Mouse (Mus musculus) neural tube, embryonic 14.5 days (tissue): Measurements from ENCODE around the gene Chaf1a. TPM values are rescaled to one million over a fixed set of nuclear protein-coding genes. Genes with fewer than 3 reads are reported as not detected.

Experiments
- ATAC-seq: fragments of 200-750 bp; cut with Nextera tagmentation; 2 replicates; pipeline ENCODE4 v1.8.0; 2017; ENCODE audit warnings: low read depth, mild to moderate bottlenecking, moderate TSS enrichment, moderate library complexity
- H3K27ac ChIP-seq: fragments of 300-500 bp; sonication (generic); 2 replicates; pipeline ENCODE4 v1.5.1; 2014; ENCODE audit warnings: low read depth, mild to moderate bottlenecking, control low read depth, low read length, moderate library complexity, mixed read lengths
- H3K27me3 ChIP-seq: fragments of 300-500 bp; sonication (generic); 2 replicates; pipeline ENCODE4 v1.6.1; 2014; ENCODE audit warnings: low read length; ENCODE audit not compliant: control insufficient read depth, insufficient read depth
- H3K36me3 ChIP-seq: fragments of 300-500 bp; sonication (generic); 2 replicates; pipeline ENCODE4 v1.6.1; 2014; ENCODE audit warnings: low read length, mixed read lengths; ENCODE audit not compliant: control insufficient read depth, insufficient read depth
- H3K4me1 ChIP-seq: fragments of 300-500 bp; sonication (generic); 2 replicates; pipeline ENCODE4 v1.6.1; 2014; ENCODE audit warnings: low read length; ENCODE audit not compliant: control insufficient read depth, insufficient read depth
- H3K4me2 ChIP-seq: fragments of 300-500 bp; sonication (generic); 2 replicates; pipeline ENCODE4 v1.6.1; 2014; ENCODE audit warnings: mild to moderate bottlenecking, low read depth, low read length, control low read depth
- H3K4me3 ChIP-seq: fragments of 300-500 bp; sonication (generic); 2 replicates; pipeline ENCODE4 v1.5.1; 2014; ENCODE audit warnings: low read depth, low read length, control low read depth, mixed read lengths
- H3K9ac ChIP-seq: fragments of 300-500 bp; sonication (generic); replicated peaks from 2 replicates; pipeline ENCODE4 v1.6.1; 2014; ENCODE audit warnings: low read depth, mild to moderate bottlenecking, control low read depth, low read length, mixed read lengths
- H3K9me3 ChIP-seq: fragments of 300-500 bp; sonication (generic); 2 replicates; pipeline ENCODE4 v1.6.1; 2016; ENCODE audit warnings: low read length; ENCODE audit not compliant: control insufficient read depth
- WGBS: fragments of 180-500 bp; shearing (Covaris S2); extraction: QIAGEN DNeasy Blood & Tissue Kit; methylation state at CpG from one replicate; pipeline ENCODE4 v1.1.7; 2014; 5-methylcytosine and 5-hydroxymethylcytosine counted together
- polyA plus RNA-seq: library from polyadenylated mRNA; unstranded; fragments of >200 nt; fragmentation: Nextera tagmentation; extraction: Ambion mirVana; gene quantifications from 2 replicates; pipeline ENCODE4 v1.2.1, GENCODE M21; 2014

Chaf1a gene
- polyA plus RNA-seq, 1 experiment from 2014 or later, result 2.3 TPM

GRCm38 (mm10) chr17:56008356-56009087 lies 31.7 kb upstream of the Chaf1a start:
- under 1% methylated on average over 21 of the region's 21 CpGs for WGBS
- no peaks in the 10 kb centered on the region for H3K27me3 ChIP-seq
- peaks cover 25% of the 10 kb centered on the region for H3K4me1 ChIP-seq
- peak overlapping the region; percentile 84 for H3K9ac ChIP-seq
- peak; percentile 93 for ATAC-seq
- peaks cover 18% of the 10 kb centered on the region for H3K36me3 ChIP-seq
- peak overlapping the region; percentile 99 for H3K4me2 ChIP-seq
- H3K27ac ChIP-seq, result peak overlapping the region; percentile 98
- no peaks in the 10 kb centered on the region for H3K9me3 ChIP-seq
- peak overlapping the region; percentile 81 for H3K4me3 ChIP-seq

- 1% methylated on average over 61 of the region's 62 CpGs for WGBS
- H3K36me3 ChIP-seq, result peaks cover 19% of the 10 kb centered on the region
- H3K27me3 ChIP-seq, result no peaks in the 10 kb centered on the region
- peak overlapping the region; percentile 84 for H3K9ac ChIP-seq
- H3K9me3 ChIP-seq, result no peaks in the 10 kb centered on the region
- H3K4me2 ChIP-seq, result peak overlapping the region; percentile 99
- peak overlapping the region; percentile 98 for H3K27ac ChIP-seq
- ATAC-seq, result peak; percentile 90
- H3K4me3 ChIP-seq, result peak overlapping the region; percentile 81
- peaks cover 25% of the 10 kb centered on the region for H3K4me1 ChIP-seq
Measured at GRCm38 (mm10) chr17:56009088-56009961, 30.9 kb upstream of the Chaf1a start.

- Histone ChIP-seq H3K36me3 (peaks cover 21% of the 10 kb centered on the region), H3K27me3 (no peaks in the 10 kb centered on the region), H3K9me3 (no peaks in the 10 kb centered on the region), H3K9ac (peak overlapping the region; percentile 84), H3K27ac (peak overlapping the region; percentile 98), H3K4me1 (peaks cover 25% of the 10 kb centered on the region), H3K4me2 (peak overlapping the region; percentile 99), H3K4me3 (peak overlapping the region; percentile 81)
- ATAC-seq, result no peak
- WGBS, result 46% methylated on average over 2 of the region's 2 CpGs
Measured at GRCm38 (mm10) chr17:56009962-56010240, 30.3 kb upstream of the Chaf1a start.

GRCm38 (mm10) chr17:56010255-56010654 lies 30.0 kb upstream of the Chaf1a start:
- no peak for ATAC-seq
- H3K27ac ChIP-seq, result no peak overlapping the region; the same call in 1 of the 2 replicates
- peak overlapping the region; percentile 81 for H3K4me3 ChIP-seq
- peaks cover 24% of the 10 kb centered on the region for H3K36me3 ChIP-seq
- peak overlapping the region; percentile 84 for H3K9ac ChIP-seq
- 72% methylated on average over 14 of the region's 14 CpGs for WGBS
- H3K9me3 ChIP-seq, result no peaks in the 10 kb centered on the region
- peak overlapping the region; percentile 99 for H3K4me2 ChIP-seq
- H3K4me1 ChIP-seq, result peaks cover 25% of the 10 kb centered on the region
- H3K27me3 ChIP-seq, result no peaks in the 10 kb centered on the region

- peaks cover 25% of the 10 kb centered on the region for H3K4me1 ChIP-seq
- H3K4me2 ChIP-seq, result peak overlapping the region; percentile 99
- 7% methylated on average over 9 of the region's 9 CpGs for WGBS
- no peak for ATAC-seq
- peak overlapping the region; percentile 81 for H3K4me3 ChIP-seq
- H3K27ac ChIP-seq, result no peak overlapping the region
- no peak overlapping the region; the same call in 1 of the 2 replicates for H3K9ac ChIP-seq
- no peaks in the 10 kb centered on the region for H3K27me3 ChIP-seq
- H3K36me3 ChIP-seq, result peaks cover 29% of the 10 kb centered on the region
- H3K9me3 ChIP-seq, result no peaks in the 10 kb centered on the region
Measured at GRCm38 (mm10) chr17:56010681-56011080, 29.6 kb upstream of the Chaf1a start.

- no peak overlapping the region for H3K9ac ChIP-seq
- peaks cover 36% of the 10 kb centered on the region for H3K36me3 ChIP-seq
Measured at GRCm38 (mm10) chr17:56011441-56011840, 28.8 kb upstream of the Chaf1a start.

GRCm38 (mm10) chr17:56015293-56015692 lies 24.9 kb upstream of the Chaf1a start:
- no peaks in the 10 kb centered on the region for H3K9me3 ChIP-seq
- H3K27ac ChIP-seq, result no peak overlapping the region
- H3K36me3 ChIP-seq, result peaks cover 68% of the 10 kb centered on the region
- no peak overlapping the region for H3K4me2 ChIP-seq
- peaks cover 16% of the 10 kb centered on the region for H3K4me1 ChIP-seq
- H3K27me3 ChIP-seq, result no peaks in the 10 kb centered on the region
- no peak overlapping the region for H3K9ac ChIP-seq
- WGBS, result 97% methylated on average over 9 of the region's 9 CpGs
- ATAC-seq, result no peak
- no peak overlapping the region for H3K4me3 ChIP-seq

More at GRCm38 (mm10) chr17:56011441-56011840, 28.8 kb upstream of the Chaf1a start:
- 86% methylated on average over 7 of the region's 7 CpGs for WGBS
- ATAC-seq, result no peak
- H3K27ac ChIP-seq, result no peak overlapping the region
- H3K4me1 ChIP-seq, result peaks cover 25% of the 10 kb centered on the region
- no peaks in the 10 kb centered on the region for H3K9me3 ChIP-seq
- H3K27me3 ChIP-seq, result no peaks in the 10 kb centered on the region
- H3K4me3 ChIP-seq, result no peak overlapping the region
- no peak overlapping the region for H3K4me2 ChIP-seq

- H3K9ac ChIP-seq, result no peak overlapping the region
- H3K4me3 ChIP-seq, result no peak overlapping the region
- H3K27me3 ChIP-seq, result no peaks in the 10 kb centered on the region
- H3K27ac ChIP-seq, result no peak overlapping the region
- H3K4me2 ChIP-seq, result no peak overlapping the region
- peaks cover 65% of the 10 kb centered on the region for H3K36me3 ChIP-seq
- peaks cover 6% of the 10 kb centered on the region for H3K4me1 ChIP-seq
- ATAC-seq, result no peak
- 89% methylated on average over 8 of the region's 8 CpGs for WGBS
- H3K9me3 ChIP-seq, result no peaks in the 10 kb centered on the region
Measured at GRCm38 (mm10) chr17:56016382-56016781, 23.9 kb upstream of the Chaf1a start.
